In genomic region chr1:86758091-86758490, GRCm38 (mm10) we compare ENCODE assay signal across 21 mouse cellular contexts. TPM values are rescaled to one million over a fixed set of nuclear protein-coding genes. Genes with fewer than 3 reads are reported as not detected.
DNase-seq lines count a peak whose midpoint lies in the region; ATAC-seq and TF ChIP-seq lines count a peak whose summit lies in the region.
"Had no signal": no experiment of that assay in that cellular context is flagged by ENCODE, and none has a peak within 500 bp of the region (broad histone marks: within the 10 kb centered on the region; RNA-seq: fewer than 3 reads in every experiment).

No protein-coding gene starts in this region.

- H3K27ac ChIP-seq in lung, embryonic 14.5 days (ENCODE audit: low read depth), result no peak overlapping the region
- H3K27ac ChIP-seq: embryonic facial prominence, embryonic 12.5 days; forebrain, embryonic 15.5 days; hindbrain, embryonic 15.5 days; intestine, embryonic 15.5 days; kidney, embryonic 15.5 days; midbrain, embryonic 12.5 days; stomach, embryonic 15.5 days had no signal

- intact Hi-C loops in gastrocnemius, postnatal 36 days (cut with DNase I), result loop anchor here (5.0 kb wide), 1 partner anchor 36 kb away; no protein-coding TSS in a partner anchor

- no peaks in the 10 kb centered on the region for H3K4me1 ChIP-seq in lung, embryonic 14.5 days (ENCODE audit: insufficient read depth)
- H3K4me1 ChIP-seq in lung, adult 2 months (ENCODE audit: control insufficient read depth, insufficient read depth, low read length), result peaks cover 4% of the 10 kb centered on the region
- H3K4me1 ChIP-seq: embryonic facial prominence, embryonic 12.5 days; forebrain, embryonic 15.5 days; hindbrain, embryonic 15.5 days; intestine, embryonic 15.5 days; midbrain, embryonic 12.5 days had no signal

- H3K4me3 ChIP-seq in lung, embryonic 14.5 days (ENCODE audit: low read depth, low read length), result no peak overlapping the region
- no peak overlapping the region for H3K4me3 ChIP-seq in lung, adult 2 months (replicated peaks; ENCODE audit: extremely low read depth, low read depth, low read length)
- H3K4me3 ChIP-seq: embryonic facial prominence, embryonic 12.5 days; forebrain, embryonic 15.5 days; hindbrain, embryonic 15.5 days; intestine, embryonic 15.5 days; kidney, embryonic 15.5 days; midbrain, embryonic 12.5 days; stomach, embryonic 15.5 days had no signal

- no peak overlapping the region for H3K9ac ChIP-seq in lung, embryonic 14.5 days
- H3K9ac ChIP-seq: embryonic facial prominence, embryonic 12.5 days; forebrain, embryonic 15.5 days; hindbrain, embryonic 15.5 days; intestine, embryonic 15.5 days; kidney, embryonic 15.5 days; liver, postnatal 0 days; midbrain, embryonic 12.5 days; stomach, embryonic 15.5 days had no signal

- H3K27me3 ChIP-seq in lung, embryonic 14.5 days (ENCODE audit: insufficient read depth, low read length), result no peaks in the 10 kb centered on the region
- H3K27me3 ChIP-seq: embryonic facial prominence, embryonic 12.5 days; forebrain, embryonic 15.5 days; hindbrain, embryonic 15.5 days; intestine, embryonic 15.5 days; kidney, embryonic 15.5 days; midbrain, embryonic 12.5 days; stomach, embryonic 15.5 days had no signal

- ATAC-seq in lung, embryonic 14.5 days (ENCODE audit: insufficient read depth), result no peak
- ATAC-seq: forebrain, embryonic 15.5 days; intestine, embryonic 15.5 days; liver, postnatal 0 days had no signal

- no peak overlapping the region for H3K4me2 ChIP-seq in lung, embryonic 14.5 days
- H3K4me2 ChIP-seq: embryonic facial prominence, embryonic 12.5 days; forebrain, embryonic 15.5 days; hindbrain, embryonic 15.5 days; intestine, embryonic 15.5 days; kidney, embryonic 15.5 days; midbrain, embryonic 12.5 days; stomach, embryonic 15.5 days had no signal

- no peaks in the 10 kb centered on the region for H3K9me3 ChIP-seq in lung, embryonic 14.5 days (ENCODE audit: low read depth, low read length)
- H3K9me3 ChIP-seq: embryonic facial prominence, embryonic 12.5 days; forebrain, embryonic 15.5 days; hindbrain, embryonic 15.5 days; intestine, embryonic 15.5 days; kidney, embryonic 15.5 days; midbrain, embryonic 12.5 days; stomach, embryonic 15.5 days had no signal

- no peak for TF ChIP-seq POLR2A in lung, adult 2 months (IDR thresholded peaks at IDR 0.05; ENCODE audit: borderline replicate concordance, extremely low read depth, low read depth, low read length)

- H3K36me3 ChIP-seq in lung, embryonic 14.5 days (ENCODE audit: insufficient read depth), result peaks cover 12% of the 10 kb centered on the region; the same call in 1 of the 2 replicates
- H3K36me3 ChIP-seq: intestine, embryonic 15.5 days; stomach, embryonic 15.5 days had no signal

- peak; percentile 2 for DNase-seq in lung, embryonic 14.5 days
- no peak for DNase-seq in lung, adult 2 months
- DNase-seq in NIH3T3 (ENCODE audit: low read depth), result peak; percentile 24
- peak; percentile 19 for DNase-seq in brain, adult 2 months (ENCODE audit: low read depth, low spot score)
- DNase-seq in gastrocnemius, postnatal 36 days, result peak; percentile 21 to 22
- DNase-seq in adrenal gland, postnatal 25 days, result no peak
- DNase-seq in layer of hippocampus, postnatal 10 days (ENCODE audit: low spot score in 2 of 2), result no peak
- DNase-seq: adrenal gland, postnatal 36 days; cerebellum, adult 18-20 months; layer of hippocampus, postnatal 36 days; liver, postnatal 0 days; right cerebral cortex, postnatal 14 days; thymus, adult 18-20 months; thymus, postnatal 4 days had no signal

- TF ChIP-seq CTCF in lung, embryonic 14.5 days (IDR thresholded peaks at IDR 0.05; ENCODE audit: low read depth), result no peak
- TF ChIP-seq CTCF in lung, adult 2 months (IDR thresholded peaks at IDR 0.05; ENCODE audit: insufficient read depth, low read length), result no peak

- 66% methylated on average over 6 of the region's 6 CpGs for WGBS in lung, embryonic 14.5 days
- 68% methylated on average over 6 of the region's 6 CpGs for WGBS in lung, adult 2 months

RNA-seq across cellular contexts. Expression of gene Dis3l2, which starts 54.5 kb away (rescaled TPM):
- 25.8 and 30.0 TPM in 2 replicates for polyA plus RNA-seq in lung, embryonic 14.5 days (2014; fragmentation: Nextera tagmentation; extraction: Ambion mirVana)
- polyA plus RNA-seq in lung, adult 2 months (2012; rRNA removed), result 11.5 and 13.8 TPM in 2 replicates
- total RNA-seq in gastrocnemius, postnatal 36 days (2021), result 10 to 100 TPM in 1 of 2 experiments, 1 to 10 TPM in 1; 9.8 to 11.4 TPM
- 14.2 and 18.9 TPM in 2 replicates for total RNA-seq in adrenal gland, postnatal 25 days (2021)
- total RNA-seq in layer of hippocampus, postnatal 10 days (2021), result 10 to 100 TPM; 27.6 to 28.7 TPM

Comparison
In these comparisons a context has a peak if more than half of its experiments do, and no peak if none do; other contexts are left out.
1. DNase-seq: peak in lung, embryonic 14.5 days (single experiment), NIH3T3 (single experiment), brain, adult 2 months (single experiment) and gastrocnemius, postnatal 36 days (2 of 2); none in lung, adult 2 months (single experiment), adrenal gland, postnatal 25 days (single experiment) and layer of hippocampus, postnatal 10 days (0 of 2).